Mouse (Mus musculus) CH12.LX (cell line): ENCODE measurements around the gene Trem1. TPM values are rescaled to one million over a fixed set of nuclear protein-coding genes. Genes with fewer than 3 reads are reported as not detected.

ENCODE experiments used
- DNase-seq: peaks from one replicate; pipeline ENCODE4 v3.0.0-alpha.2; 2013; ENCODE audit errors: extremely low read depth
- H3K27ac ChIP-seq: 2 replicates; pipeline ENCODE4 v1.5.1; 2012; ENCODE audit warnings: low read depth, mild to moderate bottlenecking, control low read depth, moderate library complexity; ENCODE audit not compliant: insufficient read depth
- H3K27me3 ChIP-seq: replicated peaks from 2 replicates; pipeline ENCODE3; 2012; ENCODE audit warnings: inconsistent platforms
- H3K36me3 ChIP-seq, 2 experiments: replicated peaks in 1 of 2; 2 replicates each; pipeline versions ENCODE3 to v1.6.1; 2012; ENCODE audit warnings: inconsistent platforms in 1 of 2, low read length in 1 of 2, mild to moderate bottlenecking in 1 of 2, mixed read lengths in 1 of 2, moderate library complexity in 1 of 2; ENCODE audit not compliant: control insufficient read depth in 1 of 2, insufficient read depth in 1 of 2
- H3K4me1 ChIP-seq, 2 experiments: 2 replicates each; pipeline ENCODE4 v1.6.1; 2012; ENCODE audit warnings: inconsistent platforms in 1 of 2, moderate library complexity in 1 of 2; ENCODE audit not compliant: insufficient read depth in 2 of 2, control insufficient read depth in 1 of 2
- H3K4me2 ChIP-seq: 2 replicates; pipeline ENCODE4 v1.6.1; 2012; ENCODE audit warnings: low read depth, mild to moderate bottlenecking, control low read depth; ENCODE audit not compliant: poor library complexity, insufficient read depth, severe bottlenecking
- H3K4me3 ChIP-seq, 3 experiments: fragments of 150-350 bp in 1 of 3; sonication (generic) in 1 of 3; replicated peaks in 1 of 3; 2 replicates each; pipeline versions ENCODE3 to v1.5.1; 2011 to 2012; ENCODE audit warnings: low read depth in 2 of 3, low read length in 2 of 3, mild to moderate bottlenecking in 2 of 3, moderate library complexity in 2 of 3, control low read depth in 1 of 3, improper control_type of control experiment in 1 of 3, inconsistent platforms in 1 of 3, mixed read lengths in 1 of 3; ENCODE audit not compliant: poor library complexity in 1 of 3
- H3K79me2 ChIP-seq: replicated peaks from 2 replicates; pipeline ENCODE4 v1.6.1; 2012; ENCODE audit warnings: mild to moderate bottlenecking, moderate library complexity; ENCODE audit not compliant: control insufficient read depth, poor library complexity, insufficient read depth, severe bottlenecking; ENCODE audit errors: extremely low read depth
- H3K9ac ChIP-seq: 2 replicates; pipeline ENCODE4 v1.6.1; 2012; ENCODE audit warnings: low read depth, mild to moderate bottlenecking, control low read depth, moderate library complexity; ENCODE audit not compliant: insufficient read depth
- H3K9me3 ChIP-seq: replicated peaks from 2 replicates; pipeline ENCODE3; 2012; ENCODE audit warnings: low read length, inconsistent platforms, mixed read lengths
- CHD2 ChIP-seq: IDR thresholded peaks from 2 replicates; pipeline ENCODE4 v1.6.1; 2011; ENCODE audit warnings: low read length, improper control_type of control experiment
- CTCF ChIP-seq, 2 experiments: IDR thresholded peaks in 1 of 2; conservative IDR thresholded peaks in 1 of 2; 2 replicates each; pipeline ENCODE4 v1.5.1; 2011 to 2012; ENCODE audit warnings: low read depth in 2 of 2, low read length in 2 of 2, improper control_type of control experiment in 1 of 2, inconsistent platforms in 1 of 2, mild to moderate bottlenecking in 1 of 2, moderate library complexity in 1 of 2
- E2F4 ChIP-seq: IDR thresholded peaks from 2 replicates; pipeline ENCODE4 v1.6.1; 2011; ENCODE audit warnings: low read depth, low read length, improper control_type of control experiment; ENCODE audit not compliant: insufficient replicate concordance
- ELF1 ChIP-seq: IDR thresholded peaks from 2 replicates; pipeline ENCODE4 v1.6.1; 2014; ENCODE audit warnings: low read depth, mild to moderate bottlenecking, inconsistent platforms, low read length, improper control_type of control experiment
- HCFC1 ChIP-seq: IDR thresholded peaks from 2 replicates; pipeline ENCODE4 v1.6.1; 2012; ENCODE audit warnings: low read depth, mild to moderate bottlenecking, inconsistent platforms, low read length, improper control_type of control experiment
- KAT2A ChIP-seq: IDR thresholded peaks from 2 replicates; pipeline ENCODE4 v1.6.1; 2012; ENCODE audit warnings: low read length, improper control_type of control experiment, inconsistent platforms; ENCODE audit not compliant: insufficient replicate concordance
- MAFK ChIP-seq: IDR thresholded peaks from 2 replicates; pipeline ENCODE4 v1.6.1; 2011; ENCODE audit warnings: low read length, improper control_type of control experiment; ENCODE audit not compliant: insufficient replicate concordance
- MAX ChIP-seq: IDR thresholded peaks from 2 replicates; pipeline ENCODE4 v1.6.1; 2011; ENCODE audit warnings: low read length, improper control_type of control experiment
- MAZ ChIP-seq: IDR thresholded peaks from 2 replicates; pipeline ENCODE4 v1.6.1; 2012; ENCODE audit warnings: low read depth, mild to moderate bottlenecking, inconsistent platforms, low read length, improper control_type of control experiment, moderate library complexity
- MYC ChIP-seq: IDR thresholded peaks from 2 replicates; pipeline ENCODE4 v1.6.1; 2011; ENCODE audit warnings: low read depth, mild to moderate bottlenecking, improper control_type of control experiment, low read length
- POLR2AphosphoS2 ChIP-seq: IDR thresholded peaks from 2 replicates; pipeline ENCODE4 v1.6.1; 2011; ENCODE audit warnings: low read depth, low read length, improper control_type of control experiment
- RAD21 ChIP-seq: IDR thresholded peaks from 2 replicates; pipeline ENCODE4 v1.6.1; 2011; ENCODE audit warnings: low read depth, mild to moderate bottlenecking, low read length, improper control_type of control experiment, moderate library complexity
- RCOR1 ChIP-seq: conservative IDR thresholded peaks from 2 replicates; pipeline ENCODE4 v1.6.1; 2012; ENCODE audit warnings: low read depth, mild to moderate bottlenecking, inconsistent platforms, low read length, improper control_type of control experiment
- SIN3A ChIP-seq: IDR thresholded peaks from 2 replicates; pipeline ENCODE4 v1.6.1; 2012; ENCODE audit warnings: low read length, improper control_type of control experiment, inconsistent platforms
- TBP ChIP-seq: conservative IDR thresholded peaks from 2 replicates; pipeline ENCODE4 v1.6.1; 2011; ENCODE audit warnings: low read depth, low read length, improper control_type of control experiment
- UBTF ChIP-seq: IDR thresholded peaks from 2 replicates; pipeline ENCODE4 v1.6.1; 2012; ENCODE audit warnings: low read depth, mild to moderate bottlenecking, inconsistent platforms, low read length, improper control_type of control experiment, moderate library complexity
- ZKSCAN1 ChIP-seq: IDR thresholded peaks from 2 replicates; pipeline ENCODE4 v1.6.1; 2012; ENCODE audit warnings: low read depth, inconsistent platforms, low read length, improper control_type of control experiment, borderline replicate concordance
- ZNF384 ChIP-seq: IDR thresholded peaks from 2 replicates; pipeline ENCODE4 v1.6.1; 2012; ENCODE audit warnings: low read depth, low read length, improper control_type of control experiment, inconsistent platforms
- dilution Hi-C: fragments of 300-500 bp; cut with MboI; formaldehyde crosslinking; loops from 2 replicates; pipeline ENCODE4 v1.14.3; 2020; ENCODE audit warnings: low sequenced_read_pairs; ENCODE audit not compliant: extremely low pct_unique_long_range_greater_than_20kb, extremely low pct_ligation_motif_present
- in situ Hi-C: fragments of 300-500 bp; cut with MboI; formaldehyde crosslinking; loops from 3 replicates; pipeline ENCODE4 v1.14.3; 2019; ENCODE audit warnings: low sequenced_read_pairs, low pct_ligation_motif_present, low pct_unique_long_range_greater_than_20kb, mixed read lengths
- polyA plus RNA-seq: library from polyadenylated mRNA; unstranded; fragments of >175 nt; gene quantifications from 2 replicates; pipeline ENCODE4 v1.2.1, GENCODE M21; 2012; ENCODE audit warnings: low read depth; ENCODE audit not compliant: insufficient read length
- total RNA-seq, 2 experiments: library from RNA; depleted of rRNA; stranded (reverse); fragments of 300-350 nt in 1 of 2; fragments of >200 nt in 1 of 2; gene quantifications; 2 replicates each; pipeline ENCODE4 v1.2.3; 2012 to 2014

The Trem1 gene
- total and polyA plus RNA-seq, 3 experiments, result 0.17 to 0.29 TPM; not detected in 1

- no peak for DNase-seq
- Histone ChIP-seq H3K79me2 (no peaks in the 10 kb centered on the region), H3K27ac (no peak overlapping the region), H3K36me3 (no peaks in the 10 kb centered on the region), H3K4me1 (peaks cover 9 to 43% of the 10 kb centered on the region in 2 experiments; a peak in 2 of 4 replicates), H3K27me3 (no peaks in the 10 kb centered on the region), H3K4me3 (no peak overlapping the region), H3K9ac (no peak overlapping the region), H3K9me3 (peaks cover 12% of the 10 kb centered on the region), H3K4me2 (no peak overlapping the region)
- in situ Hi-C loops (no loop called here), dilution Hi-C loops (no loop called here)
- no peak for TF ChIP-seq MAX
Observed at GRCm38 (mm10) chr17:48261868-48262267, 29.3 kb downstream of the Trem1 start.

- Histone ChIP-seq H3K36me3 (no peaks in the 10 kb centered on the region), H3K9ac (no peak within 1 kb of the TSS), H3K4me2 (no peak within 1 kb of the TSS), H3K79me2 (no peaks in the 10 kb centered on the region), H3K4me1 (peaks cover 9 to 50% of the 10 kb centered on the region in 2 experiments; a peak in 2 of 4 replicates), H3K27ac (no peak within 1 kb of the TSS), H3K9me3 (peaks cover 11% of the 10 kb centered on the region), H3K4me3 (no peak within 1 kb of the TSS), H3K27me3 (no peaks in the 10 kb centered on the region)
- TF ChIP-seq ZNF384, result peak; percentile 66
- TF ChIP-seq RCOR1, result no peak
- no peak for TF ChIP-seq CHD2
- in situ Hi-C loops, result no loop called here
- DNase-seq, result peak; percentile 23
- dilution Hi-C loops, result no loop called here
Observed at GRCm38 (mm10) chr17:48263741-48264362, 31.3 kb downstream of the Trem1 start, which contains the start of gene Treml4. Gene Treml4 (plus strand): TSS chr17:48264295.

GRCm38 (mm10) chr17:48264662-48265061 lies 32.1 kb downstream of the Trem1 start:
- no peaks in the 10 kb centered on the region for H3K27me3 ChIP-seq
- in situ Hi-C loops, result no loop called here
- no peaks in the 10 kb centered on the region for H3K79me2 ChIP-seq
- H3K4me2 ChIP-seq, result no peak overlapping the region
- peaks cover 9 to 50% of the 10 kb centered on the region in 2 experiments; a peak in 2 of 4 replicates for H3K4me1 ChIP-seq
- H3K9ac ChIP-seq, result no peak overlapping the region
- H3K36me3 ChIP-seq, result no peaks in the 10 kb centered on the region
- TF ChIP-seq MAZ (no peak), MYC (no peak), MAX (no peak), ELF1 (no peak), TBP (no peak), KAT2A (no peak), MAFK (no peak), HCFC1 (no peak), UBTF (no peak), CTCF (conservative IDR thresholded peaks at IDR 0.05 in 1 of 2, IDR thresholded peaks at IDR 0.05 in 1 of 2; ENCODE audit: low read depth in 2 of 2, low read length in 2 of 2) (no peak), RAD21 (no peak), POLR2AphosphoS2 (no peak), E2F4 (no peak), SIN3A (no peak), RCOR1 (no peak), ZNF384 (no peak), ZKSCAN1 (no peak)
- TF ChIP-seq, all 38 proteins: peak for 0
- Histone ChIP-seq H3K4me3 (no peak overlapping the region), H3K27ac (no peak overlapping the region), H3K9me3 (peaks cover 3% of the 10 kb centered on the region)
- DNase-seq, result no peak
- dilution Hi-C loops, result no loop called here
